Mouse (Mus musculus) adrenal gland, adult 18-20 months (tissue): ENCODE measurements at regions not wholly inside any gene's neighbourhood (a gene's known extent, or its start where the extent isn't known, plus 50 kb on each side); places are given as distances from the start of the nearest gene placed in this dataset.
A peak's percentile ranks its signal among the peaks of the same experiment; 100 is the strongest.

Experiments
- DNase-seq, 2 experiments: peaks; one replicate each; pipeline ENCODE4 v3.0.0; 2021 to 2022; ENCODE audit warnings: low spot score in 2 of 2

- DNase-seq, result peak; percentile 40 to 50
Measured at GRCm38 (mm10) chr5:43422815-43423687, 92.3 kb upstream of the C1qtnf7 start.

DNA sequence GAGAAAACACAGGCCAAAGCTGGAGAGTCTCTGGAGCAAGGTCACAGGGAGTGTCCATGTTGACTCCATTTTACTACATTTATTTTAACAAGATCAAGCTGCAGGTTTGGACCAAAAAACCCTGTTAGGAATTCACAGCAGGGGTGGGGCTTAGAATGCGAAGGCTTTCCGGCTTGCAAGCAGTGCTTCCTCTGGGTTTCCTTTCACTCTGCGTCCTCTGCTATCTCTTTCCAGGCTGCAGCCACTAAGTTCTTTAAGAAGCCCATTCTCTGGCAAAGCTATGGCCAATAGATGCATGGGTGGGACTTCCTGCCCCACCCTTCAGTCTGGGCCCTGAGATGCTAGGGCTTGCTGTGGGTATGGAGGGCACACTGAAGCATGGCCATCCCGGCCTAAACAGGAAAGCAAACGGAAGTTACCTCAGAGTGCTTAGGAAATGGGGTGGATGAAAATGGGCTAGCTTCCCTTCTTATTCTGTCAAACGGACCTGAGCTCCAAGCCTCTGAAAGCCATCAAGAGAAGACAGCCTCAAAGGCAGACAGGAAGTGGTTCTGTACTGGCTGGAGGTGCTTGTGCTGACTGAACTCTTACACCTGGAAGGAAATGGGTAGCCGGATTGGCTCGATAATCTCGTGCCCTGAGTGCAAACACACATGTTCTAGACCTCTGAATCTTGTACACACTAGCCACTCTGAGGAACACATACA is 90.6 kb upstream of the C1qtnf7 start:
- no peak for DNase-seq

DNA sequence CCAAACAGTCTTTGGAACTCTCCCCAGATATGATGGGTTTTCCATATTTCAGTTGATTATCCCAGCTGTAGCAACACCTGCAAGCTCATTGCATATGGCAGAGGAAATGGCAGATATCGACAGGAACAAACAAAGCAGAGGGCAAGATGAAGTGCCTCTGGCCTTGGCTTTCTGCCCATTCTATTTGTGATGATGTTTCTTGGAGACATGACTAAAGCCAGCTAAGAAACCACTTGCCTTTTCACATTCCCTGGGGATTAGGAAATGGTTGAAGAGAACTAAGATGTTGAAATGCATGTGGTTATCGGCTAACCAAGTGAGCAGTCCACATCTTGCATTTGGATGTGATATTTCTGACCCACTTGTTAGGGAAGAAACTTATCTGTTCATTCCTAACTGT is 82.0 kb upstream of the C1qtnf7 start:
- DNase-seq, result no peak

DNA sequence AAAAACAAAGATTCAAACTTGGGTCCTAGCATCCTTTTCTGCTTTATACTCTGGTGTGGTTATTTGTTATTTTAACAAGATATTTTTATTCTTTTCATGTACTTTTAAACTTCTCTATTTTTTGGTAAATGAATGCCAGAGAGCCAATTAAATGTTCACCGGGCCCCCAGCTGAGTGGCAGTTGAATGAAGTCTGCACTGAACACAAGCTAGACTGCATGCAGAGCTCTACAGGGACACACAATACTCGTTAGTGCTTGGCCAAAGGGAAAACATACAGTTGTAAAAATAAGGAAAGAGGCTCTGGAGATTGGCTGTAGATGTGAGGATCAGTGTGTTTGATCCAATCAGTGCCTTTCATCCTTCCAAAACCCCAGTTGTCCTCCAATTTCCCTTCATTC is 76.1 kb upstream of the C1qtnf7 start:
- DNase-seq, result no peak

GRCm38 (mm10) chr5:43441306-43441705 is 74.0 kb upstream of the C1qtnf7 start:
- DNase-seq, result no peak

DNA sequence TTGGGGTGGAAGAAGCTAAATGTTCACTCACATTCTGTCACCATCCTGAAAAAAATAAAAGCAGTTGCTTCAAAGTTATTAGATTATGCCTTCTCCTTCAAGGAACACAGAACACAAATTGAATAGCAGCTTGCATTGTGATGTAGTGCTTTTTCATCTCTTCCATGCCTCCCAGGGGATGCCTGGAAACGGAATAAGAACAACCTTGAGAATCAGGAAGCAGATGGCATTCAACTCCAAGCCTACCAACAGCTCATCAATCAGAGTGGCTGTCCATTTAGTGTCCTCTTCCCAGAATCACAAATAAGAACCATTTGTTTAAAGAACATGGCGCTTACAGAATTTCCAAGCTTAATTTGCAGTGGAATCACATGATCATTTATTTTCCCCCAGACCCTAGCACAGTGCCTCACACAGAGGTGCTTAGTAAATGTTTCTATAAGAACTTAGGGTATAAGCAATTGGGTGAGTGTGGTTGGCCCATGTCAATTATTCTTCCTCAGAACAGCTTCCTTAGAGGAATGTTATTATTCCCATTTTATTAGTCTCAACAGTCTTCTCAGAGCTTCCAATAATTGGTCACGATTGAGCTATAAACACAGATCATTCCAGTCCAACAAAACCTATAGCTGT is 70.6 kb upstream of the C1qtnf7 start:
- no peak for DNase-seq

- DNase-seq, result no peak
Measured at GRCm38 (mm10) chr5:43445620-43446019, 69.7 kb upstream of the C1qtnf7 start.

DNA sequence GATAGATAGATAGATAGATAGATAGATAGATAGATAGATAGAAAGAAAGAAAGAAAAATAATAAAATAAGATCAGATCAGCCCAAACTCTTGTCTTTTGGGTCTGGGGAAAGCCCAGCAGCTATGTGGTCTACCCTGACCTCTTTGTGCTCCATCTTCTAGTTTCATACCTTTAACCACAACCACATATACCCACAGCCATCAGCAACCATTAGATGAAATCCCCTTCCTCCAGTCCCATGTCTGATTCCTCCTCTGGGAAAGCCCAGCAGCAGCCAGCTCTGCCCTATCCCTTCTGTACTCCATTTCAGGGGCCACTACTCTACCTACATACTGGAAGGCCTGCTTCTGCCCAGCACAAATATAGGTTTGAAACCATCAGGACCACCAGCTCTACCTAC is 69.0 kb upstream of the C1qtnf7 start:
- no peak for DNase-seq

DNA sequence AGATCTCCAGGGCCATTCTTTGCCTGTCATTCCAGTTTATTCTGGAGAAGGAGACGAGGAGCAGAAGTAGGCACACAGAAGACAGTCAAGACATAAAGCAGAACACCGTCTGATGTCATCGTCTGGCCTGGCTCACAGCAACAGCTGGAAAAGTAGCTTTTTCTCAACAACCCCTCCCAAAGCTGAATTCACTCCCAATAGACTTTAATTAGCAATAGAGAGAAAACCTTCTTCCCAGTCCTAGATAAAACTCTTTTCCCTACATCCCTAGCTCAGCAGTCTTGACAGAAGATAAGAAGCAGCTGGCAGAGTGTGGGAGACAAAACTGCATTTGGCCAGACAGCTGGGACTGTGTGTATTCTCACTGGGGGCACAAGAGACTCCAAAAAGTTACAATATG is 59.3 kb upstream of the C1qtnf7 start:
- DNase-seq, result no peak

- DNase-seq, result no peak
Measured at GRCm38 (mm10) chr5:43457725-43458124, 57.6 kb upstream of the C1qtnf7 start.

- DNase-seq, result no peak
Measured at GRCm38 (mm10) chr5:43461987-43462715, 53.2 kb upstream of the C1qtnf7 start.
